Mouse (Mus musculus) cortical plate, adult 2 months (tissue): ENCODE measurements around the gene Bmper.

Experiments used
- CTCF ChIP-seq: fragments of 200-500 bp; IDR thresholded peaks from 2 replicates; pipeline ENCODE4 v1.5.1; 2011; ENCODE audit warnings: mild to moderate bottlenecking, control low read depth, low read length; ENCODE audit not compliant: insufficient read depth; ENCODE audit errors: extremely low read depth
- POLR2A ChIP-seq: fragments of 200-500 bp; IDR thresholded peaks from 2 replicates; pipeline ENCODE4 v1.6.1; 2011; ENCODE audit warnings: mild to moderate bottlenecking, low read length, control low read depth; ENCODE audit not compliant: insufficient read depth; ENCODE audit errors: extremely low read depth

DNA sequence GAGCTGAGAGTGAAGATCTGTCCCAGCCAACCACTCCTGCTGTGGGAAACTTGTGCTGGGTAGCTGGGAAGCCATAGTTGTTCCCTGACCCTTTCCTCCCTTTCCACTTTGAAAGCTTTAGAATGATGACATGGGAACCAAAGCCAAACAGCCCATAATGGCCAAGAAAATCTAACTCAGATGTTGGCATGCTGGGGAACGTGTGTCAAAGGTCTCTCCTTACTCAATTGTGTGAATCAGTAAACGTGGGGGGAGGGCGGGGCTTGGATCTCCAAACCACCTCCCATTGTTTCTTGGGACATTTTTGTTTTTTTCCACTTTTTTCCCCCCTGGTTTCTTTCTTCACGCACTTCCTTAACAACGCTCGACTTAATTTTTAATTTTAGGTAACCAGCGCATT is 40.0 kb downstream of the Bmper start:
- TF ChIP-seq POLR2A = no peak
- no peak for TF ChIP-seq CTCF
